Mouse (Mus musculus): Measurements from ENCODE around the gene Unc5b. TPM values are rescaled to one million over a fixed set of nuclear protein-coding genes. Genes with fewer than 3 reads are reported as not detected.

Unc5b gene
- polyA plus RNA-seq, 1 experiment from 2014 or later: 4.9 TPM

DNA sequence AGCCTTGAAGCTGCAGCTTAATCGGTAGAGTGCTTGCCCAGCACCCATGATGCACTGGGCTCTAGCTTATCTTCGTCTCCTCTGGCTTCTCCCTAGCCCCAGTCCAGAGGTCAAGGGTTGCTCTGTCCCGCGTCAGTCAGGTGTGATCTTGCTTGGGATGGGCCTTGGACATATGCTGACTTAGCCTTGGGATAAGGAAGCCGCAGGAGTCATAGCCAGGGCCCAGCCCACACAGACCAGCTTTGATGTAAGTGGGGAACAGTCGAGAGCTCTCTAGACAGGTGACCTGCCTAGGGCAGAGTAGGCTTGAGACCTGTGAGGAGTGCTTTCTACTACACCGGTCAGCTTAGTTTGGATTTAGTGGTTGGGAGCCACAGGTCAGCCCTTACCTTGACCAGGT lies 64.0 kb downstream of the Unc5b start:
- H3K9me3 ChIP-seq: no peaks in the 10 kb centered on the region
- H3K4me2 ChIP-seq (replicated peaks): no peak overlapping the region
- no peaks in the 10 kb centered on the region for H3K27me3 ChIP-seq
- 0 out of 2 replicates have a peak, but pooled peaks cover 2% of the 10 kb centered on the region for H3K36me3 ChIP-seq
- WGBS: 83% methylated on average over 7 of the region's 7 CpGs
- H3K9ac ChIP-seq (replicated peaks): no peak overlapping the region
- ATAC-seq (ENCODE audit: low FRiP score, low read depth): no peak
- no peaks in the 10 kb centered on the region for H3K4me1 ChIP-seq
- H3K4me3 ChIP-seq: no peak overlapping the region
- no peak overlapping the region for H3K27ac ChIP-seq (replicated peaks)

DNA sequence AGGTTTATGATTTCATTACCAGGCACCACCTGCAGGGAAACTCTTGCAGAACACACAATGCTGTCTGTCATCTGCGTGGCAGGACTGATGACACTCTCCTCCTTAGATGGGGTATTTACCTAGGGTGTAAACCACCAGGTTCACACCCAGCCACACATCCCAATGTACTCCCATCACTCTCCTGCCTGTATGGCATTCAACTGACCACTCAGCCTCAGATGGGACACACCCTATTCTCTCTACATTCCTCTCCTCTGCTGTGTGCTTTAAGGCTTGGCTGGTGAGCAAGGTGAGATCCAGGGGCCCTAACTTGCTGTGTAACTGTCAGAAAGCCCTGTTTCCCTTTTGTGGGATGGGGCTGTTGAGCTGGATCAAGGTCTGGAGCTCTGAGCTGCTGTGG lies 69.3 kb downstream of the Unc5b start:
- no peak for ATAC-seq (ENCODE audit: low FRiP score, low read depth)
- no peak overlapping the region for H3K27ac ChIP-seq (replicated peaks)
- H3K9ac ChIP-seq (replicated peaks): no peak overlapping the region
- no peak overlapping the region for H3K4me3 ChIP-seq
- no peaks in the 10 kb centered on the region for H3K4me1 ChIP-seq
- peaks cover 7% of the 10 kb centered on the region; the same call in 1 of the 2 replicates for H3K27me3 ChIP-seq
- WGBS: 75% methylated on average over 1 of the region's 1 CpGs
- 0 out of 2 replicates have a peak, but pooled peaks cover 2% of the 10 kb centered on the region for H3K36me3 ChIP-seq
- no peak overlapping the region for H3K4me2 ChIP-seq (replicated peaks)
- H3K9me3 ChIP-seq: no peaks in the 10 kb centered on the region

DNA sequence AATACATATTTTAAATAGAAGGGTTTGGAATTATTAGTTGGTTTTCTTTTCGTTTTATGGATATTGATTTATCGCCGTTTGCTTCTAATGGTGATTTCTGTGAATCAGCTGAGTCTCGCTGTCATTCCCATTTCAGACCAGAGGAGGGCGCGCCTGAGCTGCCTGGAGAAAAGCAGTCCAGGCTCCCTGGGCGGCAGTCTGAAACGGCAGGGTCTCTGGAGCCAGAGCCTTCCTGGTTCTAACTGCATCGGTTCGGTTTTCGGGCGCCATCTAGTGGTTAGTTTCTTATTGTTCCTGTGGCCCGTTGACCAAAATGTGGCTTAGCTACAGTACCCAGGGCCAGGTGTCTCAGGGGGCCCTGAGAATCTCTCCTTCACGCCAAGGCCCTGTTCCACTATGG lies 71.0 kb downstream of the Unc5b start:
- H3K9me3 ChIP-seq: no peaks in the 10 kb centered on the region
- H3K4me1 ChIP-seq: no peaks in the 10 kb centered on the region
- 0 out of 2 replicates have a peak, but pooled peaks cover 2% of the 10 kb centered on the region for H3K36me3 ChIP-seq
- ATAC-seq (ENCODE audit: low FRiP score, low read depth): peak; percentile 85
- no peak overlapping the region for H3K27ac ChIP-seq (replicated peaks)
- WGBS: 5% methylated on average over 14 of the region's 14 CpGs
- H3K4me2 ChIP-seq (replicated peaks): no peak overlapping the region
- no peak overlapping the region for H3K4me3 ChIP-seq
- no peak overlapping the region for H3K9ac ChIP-seq (replicated peaks)
- H3K27me3 ChIP-seq: peaks cover 7% of the 10 kb centered on the region; the same call in 1 of the 2 replicates

DNA sequence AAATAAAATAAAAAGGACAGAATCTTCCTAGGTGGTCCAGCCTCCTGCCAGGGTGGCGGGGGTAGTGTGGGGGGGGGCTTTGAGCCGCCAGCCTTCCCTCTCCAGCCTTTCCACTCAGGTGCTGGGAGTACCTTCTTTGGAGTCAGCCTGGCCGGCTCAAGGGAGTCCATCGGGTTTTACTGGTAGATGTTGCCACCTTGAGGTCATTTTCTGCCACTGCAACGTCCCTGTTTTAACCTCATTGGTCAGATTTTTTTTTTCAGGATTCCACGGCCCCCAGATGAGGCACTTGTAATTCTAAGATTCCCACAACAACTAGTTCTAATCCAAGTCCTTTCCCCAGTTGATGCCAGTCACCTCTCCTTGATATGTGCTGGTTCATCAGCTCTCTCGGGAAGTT lies 74.4 kb downstream of the Unc5b start:
- no peak overlapping the region for H3K27ac ChIP-seq (replicated peaks)
- H3K4me1 ChIP-seq: peaks cover 5% of the 10 kb centered on the region; the same call in 1 of the 2 replicates
- no peak overlapping the region for H3K4me3 ChIP-seq
- ATAC-seq (ENCODE audit: low FRiP score, low read depth): no peak
- no peaks in the 10 kb centered on the region for H3K9me3 ChIP-seq
- H3K27me3 ChIP-seq: peaks cover 7% of the 10 kb centered on the region; the same call in 1 of the 2 replicates
- WGBS: 9% methylated on average over 7 of the region's 7 CpGs
- H3K36me3 ChIP-seq: no peaks in the 10 kb centered on the region
- no peak overlapping the region for H3K9ac ChIP-seq (replicated peaks)
- H3K4me2 ChIP-seq (replicated peaks): no peak overlapping the region

DNA sequence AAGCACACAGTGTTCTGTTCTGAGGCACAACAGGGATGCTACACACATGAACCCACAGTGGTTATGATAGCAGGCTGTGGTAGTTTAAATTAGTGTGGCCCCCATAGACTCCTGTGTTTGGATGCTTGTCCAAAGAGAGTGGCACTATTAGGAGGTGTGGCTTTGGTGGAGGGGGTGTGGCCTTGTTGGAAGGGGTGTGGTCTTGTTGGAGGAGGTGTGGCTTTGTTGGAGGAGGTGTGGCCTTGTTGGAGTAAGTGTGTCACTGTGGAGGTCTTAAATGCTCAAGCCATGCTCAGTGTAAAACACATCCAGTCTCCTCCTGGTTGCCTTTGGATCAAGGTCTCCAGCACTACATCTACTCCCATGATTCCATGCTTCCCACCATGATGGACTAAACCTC lies 75.2 kb downstream of the Unc5b start:
- no peak overlapping the region for H3K27ac ChIP-seq (replicated peaks)
- H3K27me3 ChIP-seq: peaks cover 7% of the 10 kb centered on the region; the same call in 1 of the 2 replicates
- no peak overlapping the region for H3K4me2 ChIP-seq (replicated peaks)
- H3K9ac ChIP-seq (replicated peaks): no peak overlapping the region
- peaks cover 8% of the 10 kb centered on the region; the same call in 1 of the 2 replicates for H3K4me1 ChIP-seq
- no peak overlapping the region for H3K4me3 ChIP-seq
- H3K36me3 ChIP-seq: no peaks in the 10 kb centered on the region
- no peak for ATAC-seq (ENCODE audit: low FRiP score, low read depth)
- H3K9me3 ChIP-seq: no peaks in the 10 kb centered on the region

DNA sequence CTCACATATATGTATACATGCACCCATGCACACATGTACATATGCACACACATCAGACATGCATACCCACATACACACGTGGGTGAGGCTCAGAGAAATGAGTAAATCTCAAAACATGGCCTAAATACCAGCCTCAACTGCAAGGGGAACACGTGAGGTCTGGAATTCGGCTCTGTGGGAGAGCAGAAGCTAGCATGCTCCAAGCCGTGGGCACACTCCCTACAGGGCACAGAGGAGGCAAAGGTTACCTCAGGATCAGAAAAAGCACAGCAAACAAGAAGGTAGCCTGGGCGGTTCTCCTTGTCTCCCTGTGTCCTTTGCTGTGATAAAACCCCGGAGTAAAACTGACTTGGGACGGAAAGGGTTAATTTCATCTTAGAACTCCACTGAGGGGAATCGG lies 77.4 kb downstream of the Unc5b start:
- no peaks in the 10 kb centered on the region for H3K9me3 ChIP-seq
- WGBS: 74% methylated on average over 8 of the region's 8 CpGs

DNA sequence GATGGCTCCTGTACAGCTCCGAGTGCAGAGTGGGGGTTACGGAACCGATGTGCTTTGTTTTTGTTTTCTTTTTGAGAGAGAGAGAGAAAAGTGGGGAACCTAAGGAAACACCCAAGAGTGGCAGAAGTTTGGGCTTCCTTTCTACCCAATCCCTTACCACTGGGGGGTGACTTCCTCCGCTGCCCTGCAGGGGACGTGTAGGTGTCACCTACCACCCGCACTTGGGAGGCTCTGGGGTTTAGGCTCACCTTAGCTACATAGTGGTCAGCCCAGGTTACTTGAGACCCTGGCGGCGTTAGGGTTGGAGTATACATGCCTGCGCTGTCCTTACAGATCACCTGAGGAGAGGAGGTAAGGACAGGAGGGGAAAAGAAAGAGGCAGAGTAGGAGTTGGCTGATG lies 78.1 kb downstream of the Unc5b start:
- peak overlapping the region; percentile 82 for H3K4me2 ChIP-seq (replicated peaks)
- no peaks in the 10 kb centered on the region for H3K9me3 ChIP-seq
- peaks cover 8% of the 10 kb centered on the region; the same call in 1 of the 2 replicates for H3K4me1 ChIP-seq
- 73% methylated on average over 9 of the region's 9 CpGs for WGBS
- H3K27ac ChIP-seq (replicated peaks): no peak overlapping the region
- peak overlapping the region; percentile 31; the same call in 1 of the 2 replicates for H3K9ac ChIP-seq (replicated peaks)
- no peaks in the 10 kb centered on the region for H3K36me3 ChIP-seq
- ATAC-seq (ENCODE audit: low FRiP score, low read depth): no peak
- H3K4me3 ChIP-seq: no peak overlapping the region
- 0 out of 2 replicates have a peak, but pooled peaks cover under 1% of the 10 kb centered on the region for H3K27me3 ChIP-seq

More for the DNA sequence above, 77.4 kb downstream of the Unc5b start:
- H3K36me3 ChIP-seq: no peaks in the 10 kb centered on the region
- H3K4me3 ChIP-seq: no peak overlapping the region
- no peak overlapping the region for H3K9ac ChIP-seq (replicated peaks)
- no peak for ATAC-seq (ENCODE audit: low FRiP score, low read depth)
- H3K27me3 ChIP-seq: peaks cover 7% of the 10 kb centered on the region; the same call in 1 of the 2 replicates
- H3K27ac ChIP-seq (replicated peaks): no peak overlapping the region
- H3K4me2 ChIP-seq (replicated peaks): no peak overlapping the region
- peaks cover 8% of the 10 kb centered on the region; the same call in 1 of the 2 replicates for H3K4me1 ChIP-seq

DNA sequence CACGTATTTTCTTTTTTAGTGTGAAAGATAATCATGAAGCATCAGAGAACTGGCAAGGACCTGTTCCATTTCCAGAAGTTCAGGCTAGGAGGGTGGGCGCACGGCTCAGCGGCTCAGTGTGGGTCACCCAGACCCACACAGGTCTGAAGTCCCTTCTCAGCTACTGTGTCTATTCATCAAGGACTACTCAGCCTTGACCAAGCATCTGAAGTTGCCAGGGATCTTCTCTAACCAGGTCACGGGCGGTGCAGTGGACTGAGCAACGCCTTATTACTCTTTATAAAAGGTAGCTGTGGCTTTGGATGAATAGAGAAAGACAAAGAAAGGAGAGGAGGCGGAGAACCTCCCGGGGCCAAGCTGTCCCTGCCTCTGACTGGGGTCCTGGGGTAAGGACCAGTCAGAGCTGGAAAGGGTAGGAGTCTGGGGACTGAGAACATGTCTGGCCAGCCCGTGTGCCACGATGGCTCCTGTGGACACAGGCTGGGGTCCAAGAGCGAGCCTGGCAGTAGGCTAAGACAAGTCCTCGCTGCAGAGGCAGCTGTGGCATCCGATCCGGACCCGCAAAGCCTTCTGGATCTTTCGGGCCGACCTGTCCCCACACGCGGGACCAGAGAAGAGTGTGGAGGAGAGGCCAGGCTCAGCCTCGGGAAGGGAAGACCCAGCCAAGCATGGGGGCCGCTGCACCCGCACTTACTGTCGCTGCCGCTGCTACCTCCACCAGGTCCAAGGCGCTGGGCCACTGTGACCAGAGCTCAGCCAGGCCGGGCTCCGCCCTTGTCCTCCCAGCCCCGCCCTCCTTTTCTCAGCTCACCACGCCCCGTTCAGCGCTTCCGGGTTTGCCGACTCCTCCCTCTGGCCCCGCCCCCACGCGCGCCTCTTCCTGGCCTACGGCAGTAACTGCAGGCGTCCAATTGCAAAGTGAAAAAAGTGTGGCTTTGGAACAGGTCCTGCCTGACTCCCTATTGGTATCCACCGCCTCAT lies 79.1 kb downstream of the Unc5b start, which contains the start of gene Slc29a3:
Slc29a3 (minus strand) TSS at position 755 of the 981 bp plus-strand sequence.
- Histone ChIP-seq H3K27ac (replicated peaks) (peak within 1 kb of the TSS; percentile 58), H3K9ac (replicated peaks) (peak within 1 kb of the TSS; percentile 79), H3K36me3 (no peaks in the 10 kb centered on the region), H3K27me3 (no peaks in the 10 kb centered on the region), H3K9me3 (no peaks in the 10 kb centered on the region), H3K4me3 (peak within 1 kb of the TSS; percentile 55), H3K4me1 (peaks cover 8% of the 10 kb centered on the region; the same call in 1 of the 2 replicates), H3K4me2 (replicated peaks) (peak within 1 kb of the TSS; percentile 82)
- WGBS: 6% methylated on average over 41 of the region's 41 CpGs
- peak; percentile 95 for ATAC-seq (ENCODE audit: low FRiP score, low read depth)

DNA sequence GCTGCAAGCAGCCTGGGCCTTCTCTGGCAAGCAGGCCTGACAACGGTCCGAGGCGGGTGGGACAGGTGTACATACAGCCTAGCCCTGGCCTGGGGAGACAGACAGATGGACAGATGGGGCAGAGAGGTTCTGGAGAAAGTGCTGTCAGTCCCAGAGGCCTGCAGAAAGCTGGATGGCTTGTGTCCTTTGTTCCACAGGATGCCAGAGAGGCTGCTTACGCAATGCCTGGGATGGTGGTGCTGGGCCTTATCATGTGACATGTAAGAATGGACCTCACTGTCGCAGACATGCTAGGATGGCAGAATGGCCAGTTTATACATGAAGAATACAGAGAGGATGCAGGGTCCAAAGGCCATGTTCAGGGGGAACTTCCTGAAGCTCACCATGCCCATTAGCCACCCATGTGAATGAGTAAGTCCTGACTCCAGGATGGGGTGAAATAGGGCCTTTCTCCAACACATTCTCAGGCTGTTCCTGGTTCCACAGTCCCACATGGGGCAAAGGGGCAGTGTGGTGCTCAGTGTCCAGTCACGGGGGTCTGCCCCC lies 83.6 kb downstream of the Unc5b start:
- Histone ChIP-seq H3K9ac (replicated peaks) (peak overlapping the region; percentile 46; the same call in 1 of the 2 replicates), H3K36me3 (no peaks in the 10 kb centered on the region), H3K4me3 (no peak overlapping the region), H3K27ac (replicated peaks) (no peak overlapping the region), H3K9me3 (no peaks in the 10 kb centered on the region), H3K4me1 (peaks cover 8% of the 10 kb centered on the region), H3K4me2 (replicated peaks) (no peak overlapping the region), H3K27me3 (no peaks in the 10 kb centered on the region)
- no peak for ATAC-seq (ENCODE audit: low FRiP score, low read depth)
- 90% methylated on average over 6 of the region's 6 CpGs for WGBS

DNA sequence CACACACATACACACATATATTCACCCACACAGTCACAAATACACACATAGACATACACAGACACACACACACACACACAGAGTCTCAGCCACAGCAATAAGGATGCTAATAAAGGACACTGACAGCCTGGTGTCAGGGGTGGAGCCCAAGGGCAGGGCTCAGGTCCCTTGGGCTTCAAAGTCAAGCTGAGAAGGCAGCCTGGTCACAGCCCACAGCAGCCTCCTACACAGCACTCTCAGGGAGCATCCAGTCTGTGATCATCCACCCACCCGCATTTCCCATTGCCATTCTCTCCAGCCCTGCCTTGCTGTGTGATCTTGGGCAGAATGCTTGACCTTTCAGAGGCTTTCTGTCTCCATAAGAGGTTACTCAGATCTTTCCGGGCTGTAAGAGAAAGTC lies 84.9 kb downstream of the Unc5b start:
- Histone ChIP-seq H3K9ac (replicated peaks) (no peak overlapping the region), H3K36me3 (no peaks in the 10 kb centered on the region), H3K27me3 (no peaks in the 10 kb centered on the region), H3K9me3 (no peaks in the 10 kb centered on the region), H3K4me2 (replicated peaks) (no peak overlapping the region), H3K4me3 (no peak overlapping the region), H3K27ac (replicated peaks) (no peak overlapping the region), H3K4me1 (peaks cover 4% of the 10 kb centered on the region; the same call in 1 of the 2 replicates)
- 68% methylated on average over 2 of the region's 2 CpGs for WGBS
- no peak for ATAC-seq (ENCODE audit: low FRiP score, low read depth)

DNA sequence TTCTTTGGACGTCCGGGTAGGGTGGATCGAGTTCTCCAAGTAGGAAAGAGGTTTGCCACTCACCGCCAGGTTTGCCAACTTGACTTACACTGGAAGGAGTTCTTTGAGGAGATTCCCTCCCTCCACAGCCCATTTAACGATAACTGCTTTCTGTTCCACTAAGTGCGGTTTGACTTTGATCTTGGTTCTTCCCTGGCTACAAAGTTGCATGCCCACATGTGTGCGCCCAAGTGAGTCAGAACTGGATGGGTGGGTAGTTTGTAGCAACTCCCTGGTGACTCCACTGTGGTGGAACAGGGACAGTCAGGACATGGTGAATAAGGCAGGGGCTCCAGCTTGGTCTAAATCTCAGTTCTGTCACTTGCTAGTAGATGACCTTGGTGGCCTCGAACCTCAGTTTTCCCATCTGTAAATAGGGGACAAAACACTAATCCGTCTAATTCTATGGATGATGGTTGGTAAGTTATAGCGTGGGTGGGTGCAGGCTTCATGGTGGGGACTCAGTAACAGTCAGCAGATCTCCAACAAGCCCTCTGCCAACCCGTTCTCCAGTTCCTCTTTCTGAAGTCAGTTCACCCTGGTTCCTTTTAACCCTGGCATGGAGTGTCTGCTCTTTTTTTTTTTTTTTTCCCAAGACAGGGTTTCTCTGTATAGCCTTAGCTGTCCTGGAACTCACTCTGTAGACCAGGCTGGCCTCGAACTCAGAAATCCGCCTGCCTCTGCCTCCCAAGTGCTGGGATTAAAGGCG lies 86.7 kb downstream of the Unc5b start:
- ATAC-seq (ENCODE audit: low FRiP score, low read depth): no peak

More for the DNA sequence above, 86.7 kb downstream of the Unc5b start:
- no peak overlapping the region for H3K4me2 ChIP-seq (replicated peaks)
- H3K4me3 ChIP-seq: no peak overlapping the region
- no peaks in the 10 kb centered on the region for H3K27me3 ChIP-seq
- H3K9ac ChIP-seq (replicated peaks): no peak overlapping the region
- WGBS: 89% methylated on average over 14 of the region's 14 CpGs
- H3K36me3 ChIP-seq: no peaks in the 10 kb centered on the region
- peaks cover 4% of the 10 kb centered on the region; the same call in 1 of the 2 replicates for H3K4me1 ChIP-seq
- no peaks in the 10 kb centered on the region for H3K9me3 ChIP-seq
- no peak overlapping the region for H3K27ac ChIP-seq (replicated peaks)

All from midbrain, embryonic 12.5 days (tissue).